Mouse (Mus musculus) MEL (cell line): ENCODE measurements around the gene Otulinl.

ENCODE experiments used
- CTCF ChIP-seq, 3 experiments: IDR thresholded peaks in 2 of 3; conservative IDR thresholded peaks in 1 of 3; 2 replicates each; pipeline ENCODE4 v1.5.1; 2011 to 2012; ENCODE audit warnings: low read length in 3 of 3, low read depth in 2 of 3, mild to moderate bottlenecking in 2 of 3, improper control_type of control experiment in 1 of 3, inconsistent platforms in 1 of 3, mixed read lengths in 1 of 3, moderate library complexity in 1 of 3; ENCODE audit not compliant: control insufficient read depth in 1 of 3, insufficient read depth in 1 of 3, poor library complexity in 1 of 3, severe bottlenecking in 1 of 3
- EP300 ChIP-seq, 2 experiments: IDR thresholded peaks; 2 replicates each; pipeline ENCODE4 v1.6.1; 2011; ENCODE audit warnings: improper control_type of control experiment in 2 of 2, low read length in 2 of 2, low read depth in 1 of 2, mild to moderate bottlenecking in 1 of 2

GRCm38 (mm10) chr15:27609554-27609953, 71.8 kb downstream of the Otulinl start:
- TF ChIP-seq CTCF (IDR thresholded peaks at IDR 0.05 in 2 of 3, conservative IDR thresholded peaks at IDR 0.05 in 1 of 3; ENCODE audit: control insufficient read depth in 1 of 3, insufficient read depth in 1 of 3, low read depth in 2 of 3, low read length in 3 of 3, poor library complexity in 1 of 3, severe bottlenecking in 1 of 3) (no peak), EP300 (IDR thresholded peaks at IDR 0.05; ENCODE audit: low read depth in 1 of 2, low read length in 2 of 2) (0 out of 4 replicates have a peak, but pooled peaks of 1 of the 2 experiments have one; percentile 10)
